Mouse (Mus musculus): Measurements from ENCODE around the gene Agbl4. TPM values are rescaled to one million over a fixed set of nuclear protein-coding genes. Genes with fewer than 3 reads are reported as not detected.
"Not testable (repeated sequence)": the region's sequence is repeated elsewhere in the genome, so short reads cannot be mapped to it uniquely, and the experiment has no call there.

Gene Agbl4
- polyA plus RNA-seq, 1 experiment, result 79.8 TPM

GRCm38 (mm10) chr4:111155859-111156258 lies 758.4 kb downstream of the Agbl4 start:
- H3K4me3 ChIP-seq (ENCODE audit: control insufficient read depth, low read depth, low read length), result no peak overlapping the region
- H3K4me1 ChIP-seq (ENCODE audit: control insufficient read depth, insufficient read depth, low read length), result no peaks in the 10 kb centered on the region
- no peaks in the 10 kb centered on the region for H3K27me3 ChIP-seq (ENCODE audit: control insufficient read depth, insufficient read depth, low read length)
- no peaks in the 10 kb centered on the region for H3K36me3 ChIP-seq (ENCODE audit: control insufficient read depth, insufficient read depth, low read length)
- H3K27ac ChIP-seq (ENCODE audit: control insufficient read depth, insufficient read depth, low read depth, low read length), result no peak overlapping the region
- no peak for TF ChIP-seq POLR2A (IDR thresholded peaks at IDR 0.05; ENCODE audit: control insufficient read depth, low read depth, low read length)
- no peak for TF ChIP-seq CTCF (IDR thresholded peaks at IDR 0.05; ENCODE audit: control insufficient read depth, insufficient read depth, insufficient replicate concordance, low read depth, low read length)

- no peak overlapping the region for H3K4me3 ChIP-seq (ENCODE audit: control insufficient read depth, low read depth, low read length)
- TF ChIP-seq CTCF (IDR thresholded peaks at IDR 0.05; ENCODE audit: control insufficient read depth, insufficient read depth, insufficient replicate concordance, low read depth, low read length), result no peak
- no peak for TF ChIP-seq POLR2A (IDR thresholded peaks at IDR 0.05; ENCODE audit: control insufficient read depth, low read depth, low read length)
These were observed 784.0 kb downstream of the Agbl4 start for GRCm38 (mm10) chr4:111181478-111181877.

GRCm38 (mm10) chr4:111200100-111200499 lies 802.6 kb downstream of the Agbl4 start:
- Histone ChIP-seq H3K36me3 (ENCODE audit: control insufficient read depth, insufficient read depth, low read length) (no peaks in the 10 kb centered on the region), H3K27me3 (ENCODE audit: control insufficient read depth, insufficient read depth, low read length) (no peaks in the 10 kb centered on the region), H3K4me1 (ENCODE audit: control insufficient read depth, insufficient read depth, low read length) (no peaks in the 10 kb centered on the region), H3K4me3 (ENCODE audit: control insufficient read depth, low read depth, low read length) (no peak overlapping the region), H3K27ac (ENCODE audit: control insufficient read depth, insufficient read depth, low read depth, low read length) (no peak overlapping the region)
- TF ChIP-seq CTCF (IDR thresholded peaks at IDR 0.05; ENCODE audit: control insufficient read depth, insufficient read depth, insufficient replicate concordance, low read depth, low read length) (no peak), POLR2A (IDR thresholded peaks at IDR 0.05; ENCODE audit: control insufficient read depth, low read depth, low read length) (no peak)

More at GRCm38 (mm10) chr4:111181478-111181877, 784.0 kb downstream of the Agbl4 start:
- Histone ChIP-seq H3K27me3 (ENCODE audit: control insufficient read depth, insufficient read depth, low read length) (no peaks in the 10 kb centered on the region), H3K36me3 (ENCODE audit: control insufficient read depth, insufficient read depth, low read length) (no peaks in the 10 kb centered on the region), H3K4me1 (ENCODE audit: control insufficient read depth, insufficient read depth, low read length) (no peaks in the 10 kb centered on the region), H3K27ac (ENCODE audit: control insufficient read depth, insufficient read depth, low read depth, low read length) (no peak overlapping the region)

GRCm38 (mm10) chr4:111215191-111215762 lies 817.8 kb downstream of the Agbl4 start:
- no peak for TF ChIP-seq CTCF (IDR thresholded peaks at IDR 0.05; ENCODE audit: control insufficient read depth, insufficient read depth, insufficient replicate concordance, low read depth, low read length)
- TF ChIP-seq POLR2A (IDR thresholded peaks at IDR 0.05; ENCODE audit: control insufficient read depth, low read depth, low read length), result no peak

GRCm38 (mm10) chr4:111219030-111219429 lies 821.6 kb downstream of the Agbl4 start:
- not testable (repeated sequence) for H3K27me3 ChIP-seq (ENCODE audit: control insufficient read depth, insufficient read depth, low read length); H3K4me3 ChIP-seq (ENCODE audit: control insufficient read depth, low read depth, low read length); H3K36me3 ChIP-seq (ENCODE audit: control insufficient read depth, insufficient read depth, low read length); H3K27ac ChIP-seq (ENCODE audit: control insufficient read depth, insufficient read depth, low read depth, low read length); H3K4me1 ChIP-seq (ENCODE audit: control insufficient read depth, insufficient read depth, low read length)

More at GRCm38 (mm10) chr4:111215191-111215762, 817.8 kb downstream of the Agbl4 start:
- H3K36me3 ChIP-seq (ENCODE audit: control insufficient read depth, insufficient read depth, low read length), result no peaks in the 10 kb centered on the region
- no peak overlapping the region for H3K27ac ChIP-seq (ENCODE audit: control insufficient read depth, insufficient read depth, low read depth, low read length)
- no peak overlapping the region for H3K4me3 ChIP-seq (ENCODE audit: control insufficient read depth, low read depth, low read length)
- no peaks in the 10 kb centered on the region for H3K4me1 ChIP-seq (ENCODE audit: control insufficient read depth, insufficient read depth, low read length)
- H3K27me3 ChIP-seq (ENCODE audit: control insufficient read depth, insufficient read depth, low read length), result no peaks in the 10 kb centered on the region

- H3K4me3 ChIP-seq (ENCODE audit: control insufficient read depth, low read depth, low read length); H3K27ac ChIP-seq (ENCODE audit: control insufficient read depth, insufficient read depth, low read depth, low read length); H3K36me3 ChIP-seq (ENCODE audit: control insufficient read depth, insufficient read depth, low read length); H3K4me1 ChIP-seq (ENCODE audit: control insufficient read depth, insufficient read depth, low read length); H3K27me3 ChIP-seq (ENCODE audit: control insufficient read depth, insufficient read depth, low read length): not testable (repeated sequence)
These were observed 822.1 kb downstream of the Agbl4 start for GRCm38 (mm10) chr4:111219543-111219942.

- Histone ChIP-seq H3K4me1 (ENCODE audit: control insufficient read depth, insufficient read depth, low read length) (no peaks in the 10 kb centered on the region), H3K27me3 (ENCODE audit: control insufficient read depth, insufficient read depth, low read length) (no peaks in the 10 kb centered on the region), H3K4me3 (ENCODE audit: control insufficient read depth, low read depth, low read length) (no peak overlapping the region), H3K27ac (ENCODE audit: control insufficient read depth, insufficient read depth, low read depth, low read length) (no peak overlapping the region), H3K36me3 (ENCODE audit: control insufficient read depth, insufficient read depth, low read length) (no peaks in the 10 kb centered on the region)
- no peak for TF ChIP-seq POLR2A (IDR thresholded peaks at IDR 0.05; ENCODE audit: control insufficient read depth, low read depth, low read length)
- no peak for TF ChIP-seq CTCF (IDR thresholded peaks at IDR 0.05; ENCODE audit: control insufficient read depth, insufficient read depth, insufficient replicate concordance, low read depth, low read length)
These were observed 836.4 kb downstream of the Agbl4 start for GRCm38 (mm10) chr4:111233849-111234248.

GRCm38 (mm10) chr4:111251917-111252316 lies 854.5 kb downstream of the Agbl4 start:
- H3K4me1 ChIP-seq (ENCODE audit: control insufficient read depth, insufficient read depth, low read length), result no peaks in the 10 kb centered on the region
- H3K36me3 ChIP-seq (ENCODE audit: control insufficient read depth, insufficient read depth, low read length), result no peaks in the 10 kb centered on the region
- no peak overlapping the region for H3K4me3 ChIP-seq (ENCODE audit: control insufficient read depth, low read depth, low read length)
- no peaks in the 10 kb centered on the region for H3K27me3 ChIP-seq (ENCODE audit: control insufficient read depth, insufficient read depth, low read length)
- no peak for TF ChIP-seq CTCF (IDR thresholded peaks at IDR 0.05; ENCODE audit: control insufficient read depth, insufficient read depth, insufficient replicate concordance, low read depth, low read length)
- no peak for TF ChIP-seq POLR2A (IDR thresholded peaks at IDR 0.05; ENCODE audit: control insufficient read depth, low read depth, low read length)
- H3K27ac ChIP-seq (ENCODE audit: control insufficient read depth, insufficient read depth, low read depth, low read length), result no peak overlapping the region

Data from testis, adult 2 months (tissue).